Mouse (Mus musculus): ENCODE data around the gene Zfp536. TPM values are rescaled to one million over a fixed set of nuclear protein-coding genes. Genes with fewer than 3 reads are reported as not detected.
A peak's percentile ranks its signal among the peaks of the same experiment; 100 is the strongest.

The Zfp536 gene
- polyA plus RNA-seq, 1 experiment from 2014 or later = 3.2 TPM

DNA sequence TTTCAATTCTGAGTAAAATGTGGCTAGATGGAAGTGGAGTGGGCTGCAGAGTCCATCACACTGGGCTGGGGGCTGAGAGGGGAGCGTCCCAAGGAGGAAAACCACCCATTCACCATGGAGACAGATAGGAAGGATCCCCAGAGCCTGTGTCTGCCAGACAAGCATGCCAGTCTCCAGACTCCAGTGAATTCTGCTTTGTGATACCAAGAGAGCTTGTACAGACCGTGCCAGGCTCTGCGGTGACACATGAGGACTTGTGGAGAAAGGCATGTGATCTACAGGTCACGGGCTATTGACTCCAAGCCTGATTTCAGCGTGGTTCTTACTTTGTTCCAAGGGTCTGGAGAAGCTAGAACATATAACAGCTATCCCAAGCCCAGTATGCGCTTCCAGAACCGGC is 230.5 kb downstream of the Zfp536 start:
- ATAC-seq = no peak
- WGBS = 86% methylated on average over 7 of the region's 7 CpGs
- Histone ChIP-seq H3K27ac (ENCODE audit: low read length) (no peak overlapping the region), H3K4me3 (ENCODE audit: low read depth, low read length) (no peak overlapping the region), H3K9me3 (ENCODE audit: low read length) (no peaks in the 10 kb centered on the region), H3K36me3 (ENCODE audit: insufficient read depth, low read length) (no peaks in the 10 kb centered on the region), H3K9ac (replicated peaks; ENCODE audit: low read depth) (no peak overlapping the region), H3K4me1 (ENCODE audit: insufficient read depth, low read depth, low read length) (no peaks in the 10 kb centered on the region), H3K27me3 (replicated peaks; ENCODE audit: insufficient read depth, low read length) (no peaks in the 10 kb centered on the region), H3K4me2 (replicated peaks; ENCODE audit: low read depth, low read length) (no peak overlapping the region)
- no peak for DNase-seq (ENCODE audit: low spot score)
- TF ChIP-seq CTCF (IDR thresholded peaks at IDR 0.05) (no peak), EP300 (IDR thresholded peaks at IDR 0.05) (no peak)

DNA sequence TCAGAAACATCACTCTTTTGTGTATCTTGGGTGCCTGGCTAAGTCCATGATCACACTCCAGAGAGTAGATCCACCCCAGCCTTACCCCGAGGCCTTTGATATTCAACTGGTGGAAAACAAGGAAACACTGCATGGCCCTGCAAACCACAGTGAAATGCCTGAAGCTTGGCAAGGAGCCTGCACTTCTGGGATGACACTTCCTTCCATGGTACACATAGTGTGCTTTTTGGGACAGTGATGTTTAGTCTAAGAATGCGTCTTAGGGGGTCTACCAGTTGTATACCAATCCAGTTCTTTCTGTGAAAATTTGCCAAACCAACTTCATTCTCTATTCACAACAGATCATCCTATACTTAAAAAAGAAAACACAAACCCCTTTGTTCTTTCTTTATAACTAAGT is 242.3 kb downstream of the Zfp536 start:
- Histone ChIP-seq H3K4me1 (ENCODE audit: insufficient read depth, low read depth, low read length) (no peaks in the 10 kb centered on the region), H3K36me3 (ENCODE audit: insufficient read depth, low read length) (no peaks in the 10 kb centered on the region), H3K9ac (replicated peaks; ENCODE audit: low read depth) (no peak overlapping the region), H3K9me3 (ENCODE audit: low read length) (no peaks in the 10 kb centered on the region), H3K27ac (ENCODE audit: low read length) (no peak overlapping the region), H3K4me3 (ENCODE audit: low read depth, low read length) (no peak overlapping the region), H3K4me2 (replicated peaks; ENCODE audit: low read depth, low read length) (no peak overlapping the region), H3K27me3 (replicated peaks; ENCODE audit: insufficient read depth, low read length) (no peaks in the 10 kb centered on the region)
- TF ChIP-seq EP300 (IDR thresholded peaks at IDR 0.05) (no peak), CTCF (IDR thresholded peaks at IDR 0.05) (no peak)
- ATAC-seq = peak; percentile 35; the same call in 1 of the 2 replicates
- 75% methylated on average over 2 of the region's 2 CpGs for WGBS
- DNase-seq (ENCODE audit: low spot score) = no peak

DNA sequence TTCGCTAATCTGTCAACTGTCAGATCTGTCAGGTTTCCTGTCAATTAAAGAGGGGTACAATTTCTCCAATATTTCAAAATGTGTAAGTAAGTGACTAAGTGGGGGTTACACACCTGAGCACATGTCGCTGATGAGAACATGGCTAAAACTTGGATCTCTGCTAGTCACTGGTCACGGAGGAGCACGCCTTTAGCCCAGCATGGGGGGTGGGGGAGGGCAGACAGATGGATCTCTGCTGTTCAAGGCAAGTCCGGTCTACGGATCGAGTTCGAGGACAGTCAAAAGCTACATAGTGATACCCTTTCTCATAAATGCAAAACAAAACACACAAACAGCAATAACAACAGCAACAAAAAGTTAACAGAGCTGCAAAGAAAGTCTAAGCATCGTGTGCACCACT is 245.1 kb downstream of the Zfp536 start:
- no peaks in the 10 kb centered on the region for H3K9me3 ChIP-seq (ENCODE audit: low read length)
- TF ChIP-seq EP300 (IDR thresholded peaks at IDR 0.05) (no peak), CTCF (IDR thresholded peaks at IDR 0.05) (no peak)
- no peak for DNase-seq (ENCODE audit: low spot score)
- WGBS = 86% methylated on average over 9 of the region's 9 CpGs
- no peak for ATAC-seq
- no peak overlapping the region for H3K4me3 ChIP-seq (ENCODE audit: low read depth, low read length)
- H3K9ac ChIP-seq (replicated peaks; ENCODE audit: low read depth) = no peak overlapping the region
- H3K36me3 ChIP-seq (ENCODE audit: insufficient read depth, low read length) = no peaks in the 10 kb centered on the region
- no peak overlapping the region for H3K27ac ChIP-seq (ENCODE audit: low read length)
- no peak overlapping the region for H3K4me2 ChIP-seq (replicated peaks; ENCODE audit: low read depth, low read length)
- no peaks in the 10 kb centered on the region for H3K4me1 ChIP-seq (ENCODE audit: insufficient read depth, low read depth, low read length)
- no peaks in the 10 kb centered on the region for H3K27me3 ChIP-seq (replicated peaks; ENCODE audit: insufficient read depth, low read length)

DNA sequence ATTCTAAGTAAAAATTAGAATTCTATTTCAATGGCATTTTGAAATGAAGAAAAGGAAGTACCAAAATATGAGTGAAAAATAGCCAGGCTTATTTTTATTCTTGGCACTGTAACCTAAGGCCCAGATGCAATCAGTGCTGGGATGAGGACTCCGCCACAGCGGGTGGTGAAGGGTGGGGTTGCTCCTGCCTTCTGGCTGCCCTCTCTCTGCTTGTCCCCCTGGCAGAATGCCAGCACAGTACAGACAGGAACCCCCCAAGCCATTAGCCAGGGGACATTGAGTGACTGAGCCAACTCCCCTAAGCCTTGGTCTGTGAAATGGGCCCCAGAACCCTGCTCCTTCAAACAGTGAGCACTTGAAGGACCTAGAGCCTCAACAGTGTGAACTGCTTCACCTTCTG is 245.6 kb downstream of the Zfp536 start:
- H3K4me2 ChIP-seq (replicated peaks; ENCODE audit: low read depth, low read length) = no peak overlapping the region
- no peaks in the 10 kb centered on the region for H3K27me3 ChIP-seq (replicated peaks; ENCODE audit: insufficient read depth, low read length)
- DNase-seq (ENCODE audit: low spot score) (no peak), ATAC-seq (no peak)
- TF ChIP-seq EP300 (IDR thresholded peaks at IDR 0.05) (no peak), CTCF (IDR thresholded peaks at IDR 0.05) (no peak)
- H3K4me3 ChIP-seq (ENCODE audit: low read depth, low read length) = no peak overlapping the region
- 52% methylated on average over 2 of the region's 2 CpGs for WGBS
- no peaks in the 10 kb centered on the region for H3K4me1 ChIP-seq (ENCODE audit: insufficient read depth, low read depth, low read length)
- no peak overlapping the region for H3K9ac ChIP-seq (replicated peaks; ENCODE audit: low read depth)
- H3K36me3 ChIP-seq (ENCODE audit: insufficient read depth, low read length) = no peaks in the 10 kb centered on the region
- H3K9me3 ChIP-seq (ENCODE audit: low read length) = no peaks in the 10 kb centered on the region
- H3K27ac ChIP-seq (ENCODE audit: low read length) = no peak overlapping the region

DNA sequence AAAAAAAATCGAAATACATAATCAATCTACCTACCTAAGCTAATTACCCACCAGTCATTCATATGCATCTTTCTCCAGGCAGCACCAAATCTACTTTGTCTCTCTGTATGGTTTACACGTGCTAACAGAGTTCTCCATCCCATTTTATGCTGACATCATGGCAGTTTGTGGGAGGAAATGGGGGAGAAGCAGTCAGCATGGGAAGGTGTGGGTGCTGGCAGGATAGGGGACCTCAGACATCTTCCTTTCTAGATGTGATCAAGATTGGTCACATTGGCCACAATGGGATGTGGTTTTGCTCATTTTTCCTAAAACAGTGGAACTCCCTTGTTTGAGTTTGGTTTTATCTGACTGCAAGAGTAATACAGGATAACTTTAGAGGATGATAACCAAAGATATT is 252.0 kb downstream of the Zfp536 start:
- Histone ChIP-seq H3K9me3 (ENCODE audit: low read length) (no peaks in the 10 kb centered on the region), H3K27me3 (replicated peaks; ENCODE audit: insufficient read depth, low read length) (no peaks in the 10 kb centered on the region), H3K36me3 (ENCODE audit: insufficient read depth, low read length) (no peaks in the 10 kb centered on the region), H3K9ac (replicated peaks; ENCODE audit: low read depth) (no peak overlapping the region), H3K4me1 (ENCODE audit: insufficient read depth, low read depth, low read length) (no peaks in the 10 kb centered on the region), H3K27ac (ENCODE audit: low read length) (no peak overlapping the region), H3K4me2 (replicated peaks; ENCODE audit: low read depth, low read length) (no peak overlapping the region), H3K4me3 (ENCODE audit: low read depth, low read length) (no peak overlapping the region)
- DNase-seq (ENCODE audit: low spot score) = no peak
- no peak for ATAC-seq
- 58% methylated on average over 2 of the region's 2 CpGs for WGBS
- TF ChIP-seq EP300 (IDR thresholded peaks at IDR 0.05) (no peak), CTCF (IDR thresholded peaks at IDR 0.05) (no peak)

DNA sequence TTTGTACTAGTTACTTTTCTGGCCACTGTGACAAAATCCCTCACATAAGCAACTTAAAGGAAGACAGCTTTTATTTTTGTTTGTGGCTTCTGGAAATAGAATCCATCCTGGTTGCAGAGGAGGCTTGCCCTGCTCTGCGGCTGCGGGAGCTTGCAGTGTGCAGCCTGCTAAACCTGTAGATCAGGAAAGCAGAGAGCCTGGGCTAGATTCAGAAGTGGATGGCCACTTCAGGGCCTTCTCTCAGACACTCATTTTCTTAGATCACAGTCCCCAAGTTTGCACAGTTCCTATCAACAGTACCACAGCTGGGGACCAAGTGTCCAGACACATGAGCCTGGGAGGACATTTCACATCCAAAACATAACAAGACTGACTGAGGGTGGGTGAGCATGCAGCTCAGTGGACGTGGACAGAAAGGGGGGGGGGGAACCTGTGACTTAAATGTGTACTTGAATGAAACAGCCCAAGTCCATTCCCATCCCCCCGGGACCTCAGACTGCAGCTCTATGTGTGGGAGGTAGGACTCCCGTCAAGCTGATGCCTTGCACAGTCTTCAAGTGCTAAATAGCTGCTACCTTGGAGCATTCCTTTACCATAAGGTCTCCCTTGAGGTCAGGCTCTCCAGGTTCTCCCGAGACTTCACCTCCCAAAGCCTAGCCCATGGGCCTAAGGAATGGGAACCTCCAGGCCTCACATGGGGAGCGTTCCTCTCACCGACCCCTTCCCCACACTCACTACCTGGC is 262.3 kb downstream of the Zfp536 start:
- ATAC-seq = peak; percentile 60
- no peaks in the 10 kb centered on the region for H3K36me3 ChIP-seq (ENCODE audit: insufficient read depth, low read length)
- no peak overlapping the region for H3K27ac ChIP-seq (ENCODE audit: low read length)
- H3K9ac ChIP-seq (replicated peaks; ENCODE audit: low read depth) = no peak overlapping the region
- WGBS = 48% methylated on average over 8 of the region's 8 CpGs
- no peak overlapping the region for H3K4me2 ChIP-seq (replicated peaks; ENCODE audit: low read depth, low read length)
- TF ChIP-seq CTCF (IDR thresholded peaks at IDR 0.05) (no peak), EP300 (IDR thresholded peaks at IDR 0.05) (no peak)
- no peak overlapping the region for H3K4me3 ChIP-seq (ENCODE audit: low read depth, low read length)
- peak; percentile 46 for DNase-seq (ENCODE audit: low spot score)
- no peaks in the 10 kb centered on the region for H3K9me3 ChIP-seq (ENCODE audit: low read length)
- no peaks in the 10 kb centered on the region for H3K27me3 ChIP-seq (replicated peaks; ENCODE audit: insufficient read depth, low read length)
- H3K4me1 ChIP-seq (ENCODE audit: insufficient read depth, low read depth, low read length) = no peaks in the 10 kb centered on the region

Measured in lung, postnatal 0 days (tissue).